Mouse (Mus musculus): ENCODE measurements at regions not wholly inside any gene's neighbourhood (a gene's known extent, or its start where the extent isn't known, plus 50 kb on each side); places are given as distances from the start of the nearest gene placed in this dataset.

DNA sequence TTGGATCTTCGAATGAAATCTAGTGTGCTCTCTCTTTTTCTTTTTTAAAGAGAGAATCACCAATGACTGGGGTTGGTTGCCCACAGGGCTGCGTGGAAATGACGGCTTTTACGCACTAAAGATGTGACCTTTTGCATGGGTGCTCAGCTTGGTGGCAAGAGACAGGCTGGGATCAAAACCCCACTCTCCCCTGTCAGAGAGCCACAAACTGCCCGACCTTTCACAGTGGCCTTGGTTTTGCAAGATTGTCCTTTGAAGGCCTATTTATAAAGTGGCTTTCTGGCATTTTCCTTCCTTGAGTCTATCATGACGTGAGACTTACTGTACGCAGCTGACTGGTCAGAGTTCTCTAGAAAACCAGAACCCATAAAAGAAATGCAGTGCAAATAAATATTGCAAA, 104.4 kb upstream of the Ubr2 start:
- H3K9ac ChIP-seq: no peak overlapping the region
- no peaks in the 10 kb centered on the region for H3K9me3 ChIP-seq (replicated peaks)
- no peaks in the 10 kb centered on the region for H3K27me3 ChIP-seq
- no peaks in the 10 kb centered on the region for H3K36me3 ChIP-seq
- H3K27ac ChIP-seq (replicated peaks): no peak overlapping the region
- no peak overlapping the region for H3K4me3 ChIP-seq (replicated peaks)
- 86% methylated on average over 7 of the region's 7 CpGs for WGBS
- no peak overlapping the region for H3K4me2 ChIP-seq (replicated peaks)
- no peaks in the 10 kb centered on the region for H3K4me1 ChIP-seq
- ATAC-seq (ENCODE audit: insufficient number of reproducible peaks, low FRiP score, low TSS enrichment, low read depth): no peak

DNA sequence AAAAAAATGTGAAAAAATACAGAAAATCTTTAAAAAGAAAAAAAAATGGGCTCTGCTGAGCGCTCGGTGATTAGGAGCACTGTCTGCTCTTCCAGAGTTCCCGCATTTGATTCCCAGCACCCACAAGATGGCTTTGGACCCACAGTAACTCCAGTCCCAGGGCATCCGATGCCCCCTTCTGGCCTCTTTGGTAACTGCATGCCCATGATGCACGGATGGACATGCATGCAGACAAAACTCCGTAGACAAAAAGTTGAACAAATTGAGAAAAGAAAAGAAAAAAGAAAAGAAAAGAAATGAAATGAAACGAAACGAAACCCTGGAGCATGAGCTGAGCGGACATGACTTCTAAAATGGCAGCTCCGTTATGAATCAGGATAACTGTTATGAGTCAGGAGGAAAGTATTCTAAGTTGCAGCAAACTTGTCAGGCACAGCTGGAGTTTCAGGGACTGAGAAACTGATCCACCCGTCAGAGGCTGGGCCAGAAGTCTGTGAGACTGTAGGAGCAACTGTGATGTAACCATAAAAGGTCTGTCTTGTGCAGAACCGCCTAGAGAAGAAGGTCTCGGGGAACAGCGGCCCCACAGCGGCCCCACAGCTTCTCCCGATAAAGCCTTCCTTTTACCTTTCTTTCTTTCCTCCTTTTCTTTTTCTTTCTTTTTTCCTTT, 102.3 kb upstream of the Ubr2 start:
- WGBS: 85% methylated on average over 16 of the region's 16 CpGs
- no peak for ATAC-seq (ENCODE audit: insufficient number of reproducible peaks, low FRiP score, low TSS enrichment, low read depth)
- Histone ChIP-seq H3K9me3 (replicated peaks) (no peaks in the 10 kb centered on the region), H3K4me1 (no peaks in the 10 kb centered on the region), H3K4me3 (replicated peaks) (no peak overlapping the region), H3K27me3 (no peaks in the 10 kb centered on the region), H3K36me3 (no peaks in the 10 kb centered on the region), H3K27ac (replicated peaks) (no peak overlapping the region), H3K4me2 (replicated peaks) (no peak overlapping the region), H3K9ac (no peak overlapping the region)

DNA sequence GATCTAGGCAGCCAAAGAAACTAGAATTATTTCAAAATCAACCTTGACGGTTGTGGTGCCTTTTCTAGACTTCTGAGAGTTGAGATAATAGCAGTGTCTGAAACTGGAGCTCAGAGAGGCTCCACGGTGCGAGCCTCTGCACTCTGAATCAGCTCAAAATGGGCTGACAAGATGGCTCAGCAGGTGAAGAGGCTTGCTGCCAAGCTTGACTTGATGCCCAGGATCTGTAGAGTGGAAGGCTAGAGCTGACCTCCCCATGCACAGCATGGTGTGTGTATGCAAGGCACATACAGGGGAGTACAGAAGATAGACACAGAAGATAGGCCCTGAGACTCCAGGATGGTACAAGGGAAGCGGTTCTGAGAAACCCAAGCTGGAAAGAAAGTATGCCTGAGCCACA, 100.5 kb upstream of the Ubr2 start:
- Histone ChIP-seq H3K27me3 (no peaks in the 10 kb centered on the region), H3K4me2 (replicated peaks) (no peak overlapping the region), H3K27ac (replicated peaks) (no peak overlapping the region), H3K9ac (no peak overlapping the region), H3K4me3 (replicated peaks) (no peak overlapping the region), H3K4me1 (no peaks in the 10 kb centered on the region), H3K36me3 (no peaks in the 10 kb centered on the region), H3K9me3 (replicated peaks) (no peaks in the 10 kb centered on the region)
- 91% methylated on average over 4 of the region's 4 CpGs for WGBS
- no peak for ATAC-seq (ENCODE audit: insufficient number of reproducible peaks, low FRiP score, low TSS enrichment, low read depth)

DNA sequence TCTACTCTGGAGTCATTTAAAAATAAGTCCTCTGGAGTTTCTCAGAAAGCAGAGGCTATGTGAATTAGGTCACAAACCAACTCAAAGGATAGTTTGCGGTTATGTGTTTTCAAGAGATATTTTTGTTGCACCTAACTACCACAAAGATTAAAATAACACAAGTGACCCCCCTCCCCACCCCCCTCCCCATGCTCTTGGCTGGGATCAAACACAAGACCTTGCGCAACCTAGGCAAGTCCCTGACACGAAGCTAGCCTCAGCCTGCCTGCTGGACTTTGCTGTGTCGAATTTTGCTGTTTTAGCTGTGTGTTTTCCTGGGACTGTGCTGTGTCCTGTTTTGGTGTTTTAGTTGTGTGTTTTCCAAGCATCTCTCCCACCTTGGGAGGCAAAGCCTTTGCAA, 94.0 kb upstream of the Ubr2 start:
- no peak for ATAC-seq (ENCODE audit: insufficient number of reproducible peaks, low FRiP score, low TSS enrichment, low read depth)
- H3K9ac ChIP-seq: no peak overlapping the region
- no peaks in the 10 kb centered on the region for H3K36me3 ChIP-seq
- H3K4me3 ChIP-seq (replicated peaks): no peak overlapping the region
- no peak overlapping the region for H3K4me2 ChIP-seq (replicated peaks)
- no peaks in the 10 kb centered on the region for H3K27me3 ChIP-seq
- no peaks in the 10 kb centered on the region for H3K9me3 ChIP-seq (replicated peaks)
- WGBS: 80% methylated on average over 4 of the region's 4 CpGs
- H3K27ac ChIP-seq (replicated peaks): no peak overlapping the region
- H3K4me1 ChIP-seq: no peaks in the 10 kb centered on the region

DNA sequence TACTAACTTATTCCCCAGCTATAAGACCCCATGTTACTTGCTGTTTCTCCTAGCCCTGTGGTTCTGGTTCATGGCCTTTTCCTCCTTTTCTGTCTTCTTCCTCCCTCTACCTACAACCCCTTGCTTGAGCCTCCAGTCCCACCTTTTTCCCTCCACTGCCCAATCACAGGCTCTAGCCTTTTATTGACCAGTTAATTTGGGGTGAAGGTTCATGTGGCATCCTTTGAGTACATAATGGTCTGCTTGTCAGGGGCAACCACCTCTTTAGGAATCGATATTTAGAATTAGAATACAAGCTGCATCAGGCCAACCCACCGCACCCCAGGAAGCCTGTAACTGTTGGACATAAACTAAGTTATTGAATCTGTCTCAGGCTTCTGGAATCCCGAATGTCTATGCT, 84.8 kb upstream of the Ubr2 start:
- ATAC-seq (ENCODE audit: insufficient number of reproducible peaks, low FRiP score, low TSS enrichment, low read depth): no peak
- no peak overlapping the region for H3K9ac ChIP-seq
- WGBS: 77% methylated on average over 3 of the region's 3 CpGs
- H3K36me3 ChIP-seq: no peaks in the 10 kb centered on the region
- H3K4me1 ChIP-seq: no peaks in the 10 kb centered on the region
- no peaks in the 10 kb centered on the region for H3K9me3 ChIP-seq (replicated peaks)
- H3K4me2 ChIP-seq (replicated peaks): no peak overlapping the region
- no peaks in the 10 kb centered on the region for H3K27me3 ChIP-seq
- H3K27ac ChIP-seq (replicated peaks): no peak overlapping the region
- no peak overlapping the region for H3K4me3 ChIP-seq (replicated peaks)

DNA sequence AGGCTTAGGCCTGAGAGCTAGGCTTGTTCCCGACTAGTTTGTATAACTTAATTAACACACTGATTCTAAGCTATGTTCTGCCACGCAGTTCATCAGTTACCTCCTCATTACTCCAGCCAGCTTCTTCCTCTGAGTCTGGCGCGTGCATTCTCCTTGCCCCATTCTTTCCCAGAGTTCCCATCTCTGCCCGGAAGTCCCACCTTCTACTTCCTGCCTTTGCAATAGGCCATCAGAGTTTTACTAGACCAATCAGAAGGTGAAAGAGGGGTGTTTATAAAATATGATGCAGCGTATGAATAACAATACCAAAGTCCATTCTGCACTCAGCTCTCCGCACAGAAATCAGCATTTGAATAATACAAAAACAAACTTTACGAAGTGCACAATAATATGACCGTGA, 81.7 kb upstream of the Ubr2 start:
- 92% methylated on average over 9 of the region's 9 CpGs for WGBS

DNA sequence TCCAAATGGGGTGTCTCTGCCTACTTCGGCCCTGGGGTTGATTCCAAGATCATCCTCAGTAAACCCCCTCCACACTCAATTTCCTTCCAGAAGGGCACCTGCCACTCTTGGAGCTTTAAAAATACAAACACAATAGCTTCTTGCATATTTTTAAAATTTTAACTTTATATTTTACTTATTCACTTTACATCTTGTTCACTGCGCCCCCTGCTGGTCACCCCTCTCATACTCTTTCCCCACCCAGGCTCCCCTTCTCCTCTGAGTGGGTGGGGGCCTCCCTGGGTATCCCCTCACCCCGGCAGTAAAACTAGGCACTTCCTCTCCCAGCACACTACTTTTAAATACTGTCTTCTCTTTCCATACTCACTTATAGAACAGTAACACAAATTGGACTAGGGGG, 79.4 kb upstream of the Ubr2 start:
- Histone ChIP-seq H3K9ac (no peak overlapping the region), H3K27ac (replicated peaks) (no peak overlapping the region), H3K4me1 (no peaks in the 10 kb centered on the region), H3K36me3 (no peaks in the 10 kb centered on the region), H3K4me2 (replicated peaks) (no peak overlapping the region), H3K4me3 (replicated peaks) (no peak overlapping the region), H3K27me3 (no peaks in the 10 kb centered on the region), H3K9me3 (replicated peaks) (no peaks in the 10 kb centered on the region)
- WGBS: 78% methylated on average over 3 of the region's 3 CpGs
- ATAC-seq (ENCODE audit: insufficient number of reproducible peaks, low FRiP score, low TSS enrichment, low read depth): no peak

More for the DNA sequence above, 81.7 kb upstream of the Ubr2 start:
- ATAC-seq (ENCODE audit: insufficient number of reproducible peaks, low FRiP score, low TSS enrichment, low read depth): no peak
- Histone ChIP-seq H3K36me3 (no peaks in the 10 kb centered on the region), H3K9me3 (replicated peaks) (no peaks in the 10 kb centered on the region), H3K27ac (replicated peaks) (no peak overlapping the region), H3K4me2 (replicated peaks) (no peak overlapping the region), H3K4me3 (replicated peaks) (no peak overlapping the region), H3K9ac (no peak overlapping the region), H3K27me3 (no peaks in the 10 kb centered on the region), H3K4me1 (no peaks in the 10 kb centered on the region)

DNA sequence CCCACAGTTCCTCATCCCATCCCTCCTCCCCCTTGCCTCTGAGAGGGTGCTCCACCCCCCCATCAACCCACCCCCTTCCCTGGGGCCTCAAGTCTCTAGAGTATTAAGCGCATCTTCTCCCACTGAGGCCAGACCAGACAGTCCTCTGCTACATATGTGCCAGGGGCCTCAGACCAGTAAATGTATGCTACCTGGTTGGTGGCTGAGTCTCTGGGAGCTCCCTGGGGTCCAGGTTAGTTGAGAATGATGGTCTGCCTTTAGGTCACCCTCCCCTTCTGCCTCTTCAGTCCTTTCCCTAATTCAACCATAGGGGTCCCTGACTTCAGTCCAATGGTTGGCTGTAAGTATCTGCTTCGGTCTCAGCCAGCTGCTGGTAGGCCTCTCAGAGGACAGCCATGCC, 58.9 kb upstream of the Ubr2 start:
- no peak overlapping the region for H3K4me2 ChIP-seq (replicated peaks)
- H3K27ac ChIP-seq (replicated peaks): no peak overlapping the region
- no peak overlapping the region for H3K9ac ChIP-seq
- no peaks in the 10 kb centered on the region for H3K9me3 ChIP-seq (replicated peaks)
- WGBS: 93% methylated on average over 2 of the region's 2 CpGs
- no peak overlapping the region for H3K4me3 ChIP-seq (replicated peaks)
- H3K4me1 ChIP-seq: no peaks in the 10 kb centered on the region
- no peaks in the 10 kb centered on the region for H3K36me3 ChIP-seq
- no peaks in the 10 kb centered on the region for H3K27me3 ChIP-seq
- no peak for ATAC-seq (ENCODE audit: insufficient number of reproducible peaks, low FRiP score, low TSS enrichment, low read depth)

DNA sequence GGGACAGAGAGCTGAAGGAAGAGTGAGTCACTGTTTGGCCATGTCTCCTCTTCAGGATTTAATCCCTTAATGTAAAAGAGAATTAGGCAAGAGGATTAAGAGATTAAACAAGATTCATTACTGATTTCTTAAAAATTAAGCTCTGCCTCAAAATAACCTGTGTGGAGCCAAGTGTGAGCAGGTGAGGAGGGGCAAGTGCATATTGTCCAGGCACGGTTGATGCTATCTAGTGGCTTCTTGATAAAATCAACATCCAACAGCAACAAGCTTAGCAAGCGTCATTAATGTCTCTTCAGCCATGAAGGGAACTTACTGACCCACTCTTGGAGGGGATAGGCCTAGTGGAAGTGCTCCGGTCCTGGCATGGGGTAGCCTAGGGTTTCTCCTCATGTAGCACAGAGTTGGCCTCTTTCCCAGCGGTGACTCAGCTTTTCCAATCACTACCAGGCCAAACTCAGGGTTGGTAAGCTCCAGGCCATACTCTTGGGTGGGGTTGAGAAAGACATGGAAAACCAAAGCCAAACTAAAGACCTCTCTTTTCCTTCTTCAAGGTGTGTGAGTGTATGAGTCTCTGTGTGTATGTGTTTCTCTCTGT, 55.0 kb upstream of the Ubr2 start:
- no peak for ATAC-seq (ENCODE audit: insufficient number of reproducible peaks, low FRiP score, low TSS enrichment, low read depth)
- no peaks in the 10 kb centered on the region for H3K9me3 ChIP-seq (replicated peaks)
- H3K4me2 ChIP-seq (replicated peaks): no peak overlapping the region
- H3K4me3 ChIP-seq (replicated peaks): no peak overlapping the region
- no peak overlapping the region for H3K9ac ChIP-seq
- H3K27ac ChIP-seq (replicated peaks): no peak overlapping the region
- H3K4me1 ChIP-seq: no peaks in the 10 kb centered on the region
- 60% methylated on average over 4 of the region's 4 CpGs for WGBS
- no peaks in the 10 kb centered on the region for H3K27me3 ChIP-seq
- no peaks in the 10 kb centered on the region for H3K36me3 ChIP-seq

DNA sequence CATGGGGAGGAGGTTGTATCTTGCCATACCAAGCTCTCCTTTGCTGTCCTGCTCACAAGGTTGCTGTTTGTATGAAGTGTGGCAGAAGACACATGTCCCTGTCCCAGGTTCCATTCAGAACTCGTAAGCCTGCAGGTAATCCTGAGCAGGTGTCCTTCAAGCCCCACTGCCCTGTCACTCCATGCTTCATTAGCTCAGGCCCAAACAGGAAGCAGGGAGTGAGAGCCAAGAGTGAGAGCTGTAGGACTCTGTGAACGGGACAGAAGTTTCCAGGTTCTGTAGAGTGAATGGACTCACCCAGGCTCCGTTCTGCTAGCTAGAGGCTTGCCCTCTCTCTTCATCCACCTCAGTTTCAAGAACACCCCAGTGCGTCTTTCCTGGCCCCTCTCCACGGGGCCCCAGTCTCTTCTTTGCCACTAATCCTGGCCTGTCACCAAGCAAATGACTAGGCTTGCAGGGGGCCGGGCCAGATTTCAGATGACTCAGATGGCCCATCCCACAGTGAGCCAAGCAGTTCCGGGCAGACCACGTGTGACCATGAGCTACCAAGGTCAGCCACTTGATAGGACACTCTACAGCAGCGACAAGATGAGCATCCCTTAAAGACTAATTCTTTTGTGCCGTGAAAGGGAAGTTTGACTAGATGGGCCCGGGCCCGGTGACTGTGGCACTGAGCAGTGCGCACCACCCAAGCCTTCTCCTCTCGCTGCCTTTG, 54.4 kb upstream of the Ubr2 start:
- ATAC-seq (ENCODE audit: insufficient number of reproducible peaks, low FRiP score, low TSS enrichment, low read depth): peak; percentile 54; the same call in 1 of the 2 replicates
- Histone ChIP-seq H3K27me3 (no peaks in the 10 kb centered on the region), H3K9ac (no peak overlapping the region), H3K4me2 (replicated peaks) (no peak overlapping the region), H3K4me1 (peaks cover 6% of the 10 kb centered on the region; the same call in 1 of the 2 replicates), H3K36me3 (no peaks in the 10 kb centered on the region), H3K9me3 (replicated peaks) (no peaks in the 10 kb centered on the region), H3K27ac (replicated peaks) (no peak overlapping the region), H3K4me3 (replicated peaks) (no peak overlapping the region)
- 66% methylated on average over 14 of the region's 14 CpGs for WGBS

DNA sequence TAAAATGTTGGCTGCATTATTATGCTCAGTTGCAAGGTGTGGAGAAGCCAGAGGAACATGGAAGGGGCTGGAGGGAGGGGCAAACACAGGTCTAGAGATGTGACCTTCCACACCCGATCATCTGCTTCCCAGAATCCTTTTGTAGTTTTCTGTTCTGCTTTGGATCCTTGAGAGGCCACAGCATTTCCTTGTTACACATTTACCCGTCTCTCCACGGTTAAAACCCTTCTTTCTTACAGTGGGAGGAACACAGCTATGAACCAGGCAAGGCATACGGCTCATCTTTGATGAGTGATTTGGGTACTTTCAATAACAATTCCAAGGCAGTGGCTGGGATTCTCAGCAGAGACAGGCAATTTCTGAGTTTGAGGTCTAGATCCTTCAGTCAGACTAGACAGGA, 53.6 kb upstream of the Ubr2 start:
- no peak for ATAC-seq (ENCODE audit: insufficient number of reproducible peaks, low FRiP score, low TSS enrichment, low read depth)
- 87% methylated on average over 4 of the region's 4 CpGs for WGBS

More for the DNA sequence above, 53.6 kb upstream of the Ubr2 start:
- Histone ChIP-seq H3K27ac (replicated peaks) (no peak overlapping the region), H3K4me3 (replicated peaks) (no peak overlapping the region), H3K9ac (no peak overlapping the region), H3K4me1 (peaks cover 8% of the 10 kb centered on the region; the same call in 1 of the 2 replicates), H3K9me3 (replicated peaks) (no peaks in the 10 kb centered on the region), H3K4me2 (replicated peaks) (no peak overlapping the region), H3K27me3 (no peaks in the 10 kb centered on the region), H3K36me3 (no peaks in the 10 kb centered on the region)

Measured in embryonic facial prominence, embryonic 15.5 days (tissue).